Mouse (Mus musculus) A20 (cell line): ENCODE data around the gene Natd1.
A peak's percentile ranks its signal among the peaks of the same experiment; 100 is the strongest.
"Not testable (repeated sequence)": the region's sequence is repeated elsewhere in the genome, so short reads cannot be mapped to it uniquely, and the experiment has no call there.

Experiments
- DNase-seq: peaks from one replicate; pipeline ENCODE4 v3.0.0-alpha.2; 2011; ENCODE audit warnings: low read depth, low spot score

The Natd1 gene

DNA sequence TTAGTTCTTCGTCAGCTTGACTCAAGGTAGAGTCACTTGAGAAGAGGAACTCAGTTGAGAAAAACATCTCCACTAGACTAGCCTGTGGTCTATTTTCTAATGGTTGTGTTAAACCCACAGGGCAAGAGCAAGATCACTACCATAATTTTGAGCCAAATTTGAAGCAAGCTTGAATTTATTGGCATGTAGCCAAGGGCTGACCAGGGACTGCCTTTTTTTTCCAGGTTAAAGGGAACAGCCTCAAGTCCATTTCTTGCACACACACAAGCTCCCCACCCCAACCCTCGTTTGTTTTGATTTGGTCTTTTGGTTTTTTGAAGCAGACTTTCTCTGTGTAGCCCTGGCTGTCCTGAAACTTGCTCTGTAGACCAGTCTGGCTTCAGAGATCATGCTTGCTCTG, 24.7 kb downstream of the Natd1 start:
- no peak for DNase-seq

DNA sequence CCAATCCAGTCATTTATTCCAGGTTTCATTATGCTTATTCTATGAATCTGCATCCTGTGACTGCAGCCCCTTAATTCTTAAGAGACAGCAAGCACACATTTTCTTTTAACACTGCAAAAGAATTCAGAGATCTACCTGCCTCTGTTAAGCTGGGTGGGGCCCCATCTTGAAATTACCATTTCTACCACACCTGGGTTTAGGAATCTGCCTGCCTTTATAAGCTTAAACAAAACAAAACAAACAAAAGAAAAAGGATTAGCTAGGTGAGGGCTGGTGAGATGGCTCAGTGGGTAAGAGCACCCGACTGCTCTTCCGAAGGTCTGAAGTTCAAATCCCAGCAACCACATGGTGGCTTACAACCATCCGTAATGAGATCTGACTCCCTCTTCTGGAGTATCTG, 27.6 kb downstream of the Natd1 start:
- not testable (repeated sequence) for DNase-seq

DNA sequence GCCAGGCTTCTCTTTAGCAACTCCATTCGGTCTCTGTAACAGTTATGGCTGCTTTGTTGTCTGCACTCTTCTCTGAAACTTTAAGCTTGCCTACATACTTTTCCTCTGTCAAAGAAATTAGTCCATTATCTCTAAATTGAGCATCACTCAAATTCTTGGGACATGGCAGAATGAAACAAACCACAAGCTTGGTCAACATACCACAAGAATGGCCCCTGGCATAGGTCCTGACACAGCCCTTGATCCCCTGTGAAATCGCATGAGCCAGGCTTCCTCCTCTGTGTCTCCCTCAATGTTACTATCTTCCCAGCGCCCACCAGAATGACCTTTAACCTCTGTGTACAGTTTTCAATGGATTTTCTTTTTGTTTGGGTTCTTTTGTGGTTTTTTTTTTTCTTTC, 32.2 kb downstream of the Natd1 start:
- no peak for DNase-seq

DNA sequence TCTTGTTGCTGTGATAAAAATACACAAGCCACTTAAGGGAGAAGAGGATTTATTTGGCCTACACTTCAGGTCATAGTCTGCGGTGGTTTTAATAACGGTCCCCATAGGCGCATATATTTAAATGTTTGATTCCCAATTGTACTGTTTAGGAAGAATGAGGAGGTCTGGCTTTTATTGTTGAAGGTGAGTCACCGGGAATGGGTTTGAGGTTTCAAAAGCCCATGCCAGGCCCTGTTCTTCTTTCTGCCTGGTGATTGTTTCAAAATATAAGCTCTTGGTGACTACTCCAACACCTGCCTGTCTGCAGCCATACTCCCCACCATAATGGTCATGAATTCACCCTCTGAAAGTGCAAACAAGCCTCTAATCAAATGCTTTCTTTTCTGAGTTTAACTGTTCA, 34.0 kb downstream of the Natd1 start:
- DNase-seq, result no peak

DNA sequence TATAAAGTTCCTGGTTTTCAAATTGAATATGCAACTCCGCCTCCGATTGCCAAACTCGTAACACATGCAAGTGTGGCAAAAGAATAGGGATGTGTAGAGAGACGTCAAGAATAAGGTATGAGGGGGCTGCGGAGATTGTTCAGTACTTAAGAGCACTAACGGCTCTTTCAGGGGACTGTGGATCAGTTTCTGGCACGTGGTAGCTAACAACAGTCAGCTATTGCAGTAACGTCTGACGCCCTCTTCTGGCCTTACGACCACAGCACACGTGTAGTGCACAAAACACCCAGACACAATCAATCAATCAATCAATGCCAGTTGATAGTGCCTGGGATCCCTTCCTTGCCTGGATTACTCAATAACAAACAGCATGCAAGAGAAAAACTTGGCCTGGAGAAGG, 35.1 kb downstream of the Natd1 start:
- peak; percentile 85 for DNase-seq

DNA sequence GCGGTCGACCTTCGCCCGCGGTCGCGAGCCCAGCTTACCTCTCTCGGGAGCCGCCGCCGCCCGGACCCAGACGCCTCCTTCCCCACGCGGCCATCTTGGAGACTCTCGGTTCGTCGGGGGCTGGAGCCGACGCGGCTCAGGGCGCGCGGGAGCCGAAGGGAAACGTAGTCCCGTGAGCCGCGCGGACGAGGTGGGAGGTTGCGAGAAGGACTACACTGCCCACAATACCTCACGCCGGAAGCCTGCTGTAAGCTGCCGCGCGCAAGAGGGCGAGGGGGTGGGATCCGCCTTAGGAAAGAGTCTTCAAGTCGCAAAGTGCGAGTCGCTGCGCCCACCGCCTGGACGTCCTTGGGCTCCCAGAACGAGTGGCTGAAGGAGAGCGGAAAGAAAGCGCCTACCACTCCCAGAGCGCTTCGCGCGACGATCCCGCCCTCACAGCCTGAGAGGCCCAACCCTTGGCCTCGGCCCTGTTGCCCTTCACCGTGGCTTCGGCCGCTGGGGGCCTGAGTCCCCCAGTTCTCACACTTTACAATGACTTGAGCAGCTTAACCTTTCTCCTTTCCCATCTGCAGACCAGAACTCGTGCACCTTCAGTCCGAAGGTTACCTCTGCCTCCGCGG, 35.8 kb downstream of the Natd1 start, which contains the start of gene Tmem11:
Gene Tmem11, minus strand, starts transcription at position 598 of the 620 bp plus-strand sequence.
- DNase-seq, result peak; percentile 97

DNA sequence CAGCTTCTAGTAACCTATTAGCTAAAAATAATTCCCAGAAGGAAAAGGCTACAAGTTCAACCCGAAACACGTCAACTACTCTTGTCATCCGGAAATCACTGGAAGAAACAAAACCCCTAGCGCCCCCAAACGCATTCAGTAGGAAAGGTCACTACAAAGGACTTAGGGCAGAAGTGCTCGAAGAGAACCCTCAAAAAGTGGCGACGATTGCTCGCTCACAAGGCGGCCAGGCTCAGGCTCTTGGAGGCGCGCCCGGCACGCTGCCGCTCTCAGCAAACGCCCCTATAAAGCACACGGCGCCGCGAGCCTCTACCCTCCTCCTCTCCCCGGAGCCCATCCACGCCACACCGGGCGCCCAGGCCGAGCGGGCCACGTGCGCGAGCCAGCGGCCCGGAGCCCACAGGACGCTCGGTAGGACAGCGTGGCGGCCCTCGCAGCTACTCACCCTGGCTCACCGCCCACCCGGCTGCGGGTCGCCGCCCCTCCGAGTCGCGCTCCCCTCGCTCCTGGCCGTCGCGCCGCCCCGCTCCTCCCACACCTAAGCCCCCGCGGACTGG, 36.4 kb downstream of the Natd1 start:
- peak; percentile 77 for DNase-seq

DNA sequence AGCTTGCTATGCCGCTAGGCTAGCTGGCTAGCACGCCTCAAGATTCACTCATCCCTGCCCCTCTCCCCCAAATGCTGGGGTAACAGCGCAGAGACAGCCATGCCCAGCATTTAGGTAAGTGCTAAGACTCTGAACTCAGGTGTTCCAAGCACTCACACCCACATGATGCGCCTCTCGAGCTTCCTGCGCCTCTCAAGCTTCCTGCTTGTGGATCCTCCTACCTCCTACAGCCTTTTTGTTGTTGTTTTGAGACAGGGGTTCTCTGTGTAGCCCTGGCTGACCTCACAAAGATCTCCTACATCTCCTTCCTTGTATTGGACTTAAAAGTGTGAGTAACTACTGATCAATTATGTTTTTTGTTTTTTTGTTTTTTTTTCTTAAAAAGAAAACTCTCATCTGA, 41.4 kb downstream of the Natd1 start:
- no peak for DNase-seq

DNA sequence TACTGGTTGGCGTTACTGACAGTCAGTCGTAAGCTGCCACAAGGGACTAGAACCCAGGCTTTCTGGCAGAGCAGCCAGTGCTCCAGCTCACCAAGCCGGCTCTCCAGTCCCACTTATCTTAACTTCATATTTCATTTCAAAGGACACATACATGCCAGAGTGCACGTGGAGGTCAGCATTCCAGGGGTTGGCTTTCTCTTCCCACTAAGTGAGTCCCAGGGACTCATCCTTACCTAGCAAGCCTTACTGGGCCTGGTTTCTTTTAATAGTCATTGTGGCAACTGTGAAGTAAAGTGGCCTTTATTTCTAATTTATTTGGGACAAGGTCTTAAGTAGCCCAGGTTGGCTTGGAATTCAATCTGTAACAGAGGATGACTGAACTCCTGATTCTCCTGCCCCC, 43.1 kb downstream of the Natd1 start:
- DNase-seq, result no peak

DNA sequence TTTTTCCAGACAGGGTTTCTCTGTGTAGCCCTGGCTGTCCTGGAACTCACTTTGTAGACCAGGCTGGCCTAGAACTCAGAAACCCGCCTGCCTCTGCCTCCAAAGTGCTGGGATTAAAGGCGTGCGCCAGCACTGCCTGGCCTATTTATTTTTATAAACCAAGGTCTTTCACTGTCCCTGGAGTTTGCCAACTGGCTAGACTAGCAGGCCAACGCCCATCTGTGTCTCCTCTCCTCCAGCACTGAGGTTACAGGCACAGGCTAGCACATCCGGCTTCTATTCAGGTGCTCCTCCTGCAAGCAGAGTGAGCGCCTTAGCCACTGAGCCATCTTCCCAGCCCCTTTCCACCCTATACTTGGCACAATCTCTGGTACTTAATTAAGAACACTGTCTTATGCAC, 45.1 kb downstream of the Natd1 start:
- not testable (repeated sequence) for DNase-seq

DNA sequence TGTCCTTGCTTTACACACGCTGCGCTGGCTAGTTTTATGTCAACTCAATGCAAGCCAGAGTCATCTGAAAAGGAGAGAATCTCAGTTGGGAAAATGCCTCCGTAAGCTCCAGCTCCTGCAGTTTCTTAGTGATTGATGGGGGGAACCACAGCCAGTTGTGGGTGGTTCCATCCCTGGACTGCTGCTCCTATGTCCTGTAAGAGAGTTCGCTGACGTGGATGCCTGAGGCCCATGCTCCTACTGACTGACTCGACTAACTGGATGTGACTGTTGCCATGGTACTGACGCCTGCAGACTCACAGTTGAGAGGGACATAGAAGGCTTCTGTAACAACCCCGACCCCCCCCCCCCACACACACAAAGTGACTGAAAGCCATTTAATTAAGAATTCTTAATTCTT, 46.6 kb downstream of the Natd1 start:
- no peak for DNase-seq

DNA sequence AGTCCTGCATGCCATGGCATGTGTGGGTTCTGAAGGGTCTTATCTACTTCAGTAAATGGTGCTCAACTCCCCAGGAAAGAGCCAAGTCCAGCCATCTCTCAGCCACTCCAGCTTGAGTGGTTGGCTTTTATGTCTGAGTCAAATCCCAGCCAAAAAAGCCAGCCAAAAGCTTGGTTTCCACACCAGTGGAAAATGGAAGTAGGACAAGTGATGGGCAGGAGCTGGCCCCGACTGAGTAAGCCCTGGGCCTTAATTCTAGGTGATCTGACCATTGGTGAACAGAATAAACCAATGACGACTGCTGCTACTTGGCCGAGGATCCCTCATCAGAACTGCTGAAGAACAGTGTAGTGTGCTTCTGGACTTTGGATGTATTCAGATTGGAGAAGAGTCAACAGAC, 47.1 kb downstream of the Natd1 start:
- no peak for DNase-seq

DNA sequence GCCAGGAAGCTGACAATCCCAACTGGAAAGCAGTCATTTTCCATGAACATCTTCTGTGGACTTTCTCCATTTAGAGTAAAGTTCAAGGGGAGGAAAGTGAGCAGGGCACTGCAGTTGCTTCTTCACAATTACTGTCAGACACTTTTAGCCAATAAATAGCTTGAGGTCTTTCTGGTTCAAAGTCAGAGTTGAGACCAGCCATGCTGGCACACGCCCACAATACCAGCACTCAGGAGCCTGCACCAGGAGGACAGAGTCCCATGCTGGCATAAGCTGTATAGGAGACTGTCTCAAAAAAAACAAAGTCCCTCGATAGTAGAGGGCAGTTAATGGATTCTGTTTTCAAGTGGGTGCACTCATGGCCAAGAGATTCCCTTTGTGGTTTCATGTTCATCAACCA, 48.5 kb downstream of the Natd1 start:
- DNase-seq, result no peak

DNA sequence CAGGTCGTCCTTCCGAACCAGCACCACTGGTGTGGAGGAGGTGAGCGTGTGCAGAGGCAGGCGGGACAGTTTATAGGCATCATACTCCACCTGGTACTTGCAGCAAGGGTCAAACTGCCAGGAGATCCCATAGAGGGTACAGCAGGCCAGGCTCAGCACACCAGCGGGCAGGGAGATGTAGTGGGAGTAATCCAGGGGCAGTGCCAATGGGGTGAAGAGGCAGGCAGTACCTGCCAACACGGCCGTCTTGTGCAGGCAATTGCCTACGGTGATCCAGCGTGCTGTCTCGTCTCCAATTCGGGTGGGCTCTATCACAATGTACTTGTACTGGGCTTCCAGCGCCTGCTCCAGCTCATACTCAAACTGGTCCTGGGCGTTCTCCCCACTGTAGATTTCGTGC, 49.6 kb downstream of the Natd1 start:
- DNase-seq, result no peak

DNA sequence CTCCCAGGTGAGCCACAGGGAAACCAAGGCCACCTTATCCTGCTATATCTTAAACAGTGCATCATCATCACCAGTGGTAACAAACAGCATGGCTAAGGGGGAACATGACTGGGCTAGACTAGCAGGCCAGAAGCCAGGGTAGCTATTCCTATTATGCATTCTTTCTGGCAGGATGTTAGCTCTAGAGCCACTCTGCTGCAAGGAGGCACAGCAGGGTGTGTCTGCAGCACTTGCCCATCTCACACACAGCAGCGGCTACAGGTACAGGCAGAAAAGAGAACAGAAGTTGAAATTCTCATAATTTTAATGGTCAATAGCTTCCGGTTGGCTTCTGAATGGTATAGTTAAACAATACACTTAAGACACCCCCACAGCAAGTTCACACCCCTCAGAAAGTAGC, 50.4 kb downstream of the Natd1 start:
- DNase-seq, result no peak

DNA sequence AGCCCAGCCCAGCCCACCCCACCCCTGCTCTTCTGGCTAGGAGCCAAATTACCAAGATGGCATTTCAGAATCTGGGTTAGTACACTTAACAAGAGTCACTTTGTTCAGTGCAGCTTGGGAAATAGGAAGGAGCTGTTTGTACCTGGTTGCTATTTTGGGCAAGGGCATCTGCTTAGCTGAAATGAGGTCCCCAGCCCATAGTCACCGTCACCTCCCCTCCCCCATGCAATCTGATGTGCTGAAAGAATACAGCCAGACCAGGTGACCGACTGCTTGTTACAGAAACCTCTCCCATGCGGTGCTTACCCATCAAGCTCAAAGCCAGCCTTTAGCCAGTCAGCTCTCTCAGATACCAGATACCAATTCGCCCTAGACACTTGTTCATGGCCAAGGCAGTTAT, 51.4 kb downstream of the Natd1 start:
- DNase-seq, result no peak

DNA sequence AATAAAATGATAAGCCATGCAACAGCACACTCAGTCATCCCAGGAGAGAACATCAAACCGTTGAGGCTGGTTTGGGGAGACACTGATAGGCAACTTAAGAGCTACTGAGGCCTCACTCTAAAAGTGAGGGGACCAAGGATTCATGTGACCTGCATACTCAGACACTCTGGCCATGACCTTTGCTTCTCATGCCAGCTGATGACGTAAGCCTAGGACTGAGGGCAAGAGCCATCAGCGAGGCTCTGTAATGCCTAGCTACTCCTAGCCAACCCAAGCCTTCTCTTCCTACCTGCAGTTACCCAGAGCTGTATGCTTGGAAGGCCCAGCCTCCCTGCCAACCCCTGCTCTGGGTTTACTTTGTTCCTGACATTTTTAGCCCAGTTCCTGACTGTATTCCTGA, 52.6 kb downstream of the Natd1 start:
- DNase-seq, result no peak

DNA sequence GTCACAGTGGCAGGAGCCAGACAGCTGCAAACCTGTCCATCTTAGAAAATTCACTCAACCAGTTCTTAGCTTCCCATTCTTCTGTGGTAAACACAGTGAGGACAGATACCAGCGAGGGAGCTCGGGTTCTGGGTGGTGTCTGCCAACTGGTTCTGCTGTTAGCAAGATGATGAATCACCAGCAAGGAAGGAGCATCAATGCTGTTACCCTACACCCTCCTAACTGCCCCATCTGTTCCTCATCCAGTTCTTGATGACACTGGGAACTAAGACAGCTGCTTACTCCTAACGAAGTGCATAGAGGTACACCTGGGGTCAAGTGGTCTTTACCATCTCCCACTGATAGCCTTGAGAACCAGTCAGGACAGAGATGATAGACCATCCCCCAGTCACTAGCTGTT, 58.0 kb downstream of the Natd1 start:
- no peak for DNase-seq
